Mouse (Mus musculus) bone marrow, adult 2 months (tissue): Measurements from ENCODE around the gene Dennd2a. TPM values are rescaled to one million over a fixed set of nuclear protein-coding genes. Genes with fewer than 3 reads are reported as not detected.
"Not testable (repeated sequence)": the region's sequence is repeated elsewhere in the genome, so short reads cannot be mapped to it uniquely, and the experiment has no call there.

Experiments used
- H3K27ac ChIP-seq: fragments of 200-500 bp; 2 replicates; pipeline ENCODE4 v1.5.1; 2012; ENCODE audit warnings: low read depth, mild to moderate bottlenecking, control low read depth, inconsistent platforms, low read length; ENCODE audit not compliant: control insufficient read depth, poor library complexity, insufficient read depth
- H3K4me1 ChIP-seq: fragments of 200-500 bp; 2 replicates; pipeline ENCODE4 v1.6.1; 2011; ENCODE audit warnings: low read length; ENCODE audit not compliant: control insufficient read depth, insufficient read depth
- H3K4me3 ChIP-seq: fragments of 200-500 bp; replicated peaks from 2 replicates; pipeline ENCODE3; 2011; ENCODE audit warnings: mild to moderate bottlenecking, low read depth, low read length, control low read depth; ENCODE audit not compliant: control insufficient read depth
- CTCF ChIP-seq: fragments of 200-500 bp; IDR thresholded peaks from 2 replicates; pipeline ENCODE4 v1.5.1; 2011; ENCODE audit warnings: low read length, control low read depth; ENCODE audit not compliant: control insufficient read depth, insufficient read depth
- POLR2A ChIP-seq: fragments of 200-500 bp; IDR thresholded peaks from 2 replicates; pipeline ENCODE4 v1.6.1; 2011; ENCODE audit warnings: low read depth, mild to moderate bottlenecking, control low read depth, low read length, borderline replicate concordance; ENCODE audit not compliant: control insufficient read depth
- WGBS: fragments of 180-500 bp; shearing (Covaris S2); methylation state at CpG from one replicate; pipeline ENCODE4 v1.1.7; 2018; 5-methylcytosine and 5-hydroxymethylcytosine counted together
- polyA plus RNA-seq: library from polyadenylated mRNA; stranded (reverse); fragments of >200 nt; gene quantifications from 2 replicates; pipeline ENCODE4 v1.2.4, GENCODE M21; 2011; ENCODE audit warnings: low replicate concordance; ENCODE audit not compliant: missing spikeins, insufficient read depth, insufficient read length

The Dennd2a gene
- polyA plus RNA-seq, 1 experiment: 1.3 TPM

DNA sequence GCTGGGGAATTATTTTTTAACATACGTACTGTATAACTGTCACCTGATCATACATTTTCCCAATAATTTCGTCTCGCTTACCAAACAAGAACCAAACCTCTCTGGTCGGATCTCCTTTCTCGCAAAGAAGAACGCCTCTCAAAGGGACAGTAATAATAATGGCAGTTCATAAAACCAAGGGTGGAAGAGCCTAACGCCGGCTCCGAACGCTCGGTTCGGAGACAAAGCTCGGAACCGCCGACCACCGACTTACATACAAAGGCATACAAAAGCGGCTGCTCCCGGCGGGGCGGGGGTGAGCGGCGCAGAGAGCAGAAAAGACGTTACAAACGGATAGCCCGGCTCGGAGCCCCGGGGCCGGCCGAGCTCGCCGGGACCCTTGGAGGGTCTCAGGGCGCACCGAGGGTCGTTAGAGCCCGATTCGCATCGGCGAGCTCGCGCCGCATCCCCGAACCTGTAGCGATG is 138.2 kb downstream of the Dennd2a start:
- Histone ChIP-seq H3K4me3 (peak overlapping the region; percentile 94), H3K27ac (peak overlapping the region; percentile 95), H3K4me1 (peaks cover 3% of the 10 kb centered on the region)
- WGBS: under 1% methylated on average over 43 of the region's 43 CpGs
- TF ChIP-seq CTCF: no peak

DNA sequence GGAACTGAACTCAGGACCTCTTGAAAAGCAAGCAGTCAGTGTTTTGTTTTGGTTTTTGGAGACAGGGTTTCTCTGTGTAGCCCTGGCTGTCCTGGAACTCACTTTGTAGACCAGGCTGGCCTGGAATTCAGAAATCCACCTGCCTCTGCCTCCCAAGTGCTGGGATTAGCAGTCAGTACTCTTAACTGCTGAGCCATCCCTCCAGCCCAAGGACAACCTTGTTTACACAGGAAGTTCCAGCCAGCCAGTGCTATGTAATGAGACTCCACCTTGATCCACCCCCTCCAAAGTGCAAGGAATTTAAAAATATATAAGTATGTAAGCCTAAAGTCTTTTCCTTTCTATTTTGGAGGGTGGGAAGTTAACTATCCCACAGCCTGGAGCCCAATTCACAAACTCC is 141.0 kb downstream of the Dennd2a start:
- not testable (repeated sequence) for H3K27ac ChIP-seq, H3K4me3 ChIP-seq, H3K4me1 ChIP-seq

GRCm38 (mm10) chr6:39415762-39416161 is 141.9 kb downstream of the Dennd2a start:
- no peak overlapping the region for H3K27ac ChIP-seq
- no peak overlapping the region for H3K4me3 ChIP-seq
- 53% methylated on average over 3 of the region's 5 CpGs for WGBS

DNA sequence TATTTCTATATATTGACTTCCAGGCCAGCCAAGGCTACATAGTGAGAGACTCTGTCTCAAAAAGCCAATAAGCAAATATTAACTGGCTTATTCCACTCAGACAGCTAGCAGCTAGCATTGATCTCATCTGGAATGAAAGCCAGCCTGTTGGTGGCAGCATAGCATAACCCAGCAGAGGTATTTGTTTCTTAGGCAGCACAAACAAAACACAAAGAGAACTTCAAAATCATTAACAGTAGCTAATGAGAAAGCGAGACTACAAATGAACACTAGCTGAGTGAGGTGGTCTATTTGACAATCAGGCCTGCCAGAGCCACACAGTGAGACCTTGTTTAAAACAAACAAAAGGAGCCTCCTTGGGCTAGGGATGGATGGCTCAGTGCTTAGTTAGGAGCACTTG is 143.6 kb downstream of the Dennd2a start:
- WGBS: 94% methylated on average over 1 of the region's 1 CpGs
- Histone ChIP-seq H3K27ac (no peak overlapping the region), H3K4me3 (no peak overlapping the region), H3K4me1 (peaks cover 2% of the 10 kb centered on the region)
- TF ChIP-seq POLR2A (no peak), CTCF (no peak)

More at GRCm38 (mm10) chr6:39415762-39416161, 141.9 kb downstream of the Dennd2a start:
- TF ChIP-seq POLR2A (no peak), CTCF (peak; percentile 78)
- peaks cover 2% of the 10 kb centered on the region for H3K4me1 ChIP-seq

Other genes with a start within 250 kb of the Dennd2a start
- gene Slc37a3, start 180.2 kb downstream of the Dennd2a start, polyA plus RNA-seq: 9.4 and 13.6 TPM in 2 replicates
- 2.3 and 2.9 TPM in 2 replicates for gene Rab19, start 176.7 kb downstream of the Dennd2a start, polyA plus RNA-seq
- 291 and 446 TPM in 2 replicates for gene Mkrn1, start 137.4 kb downstream of the Dennd2a start, polyA plus RNA-seq
- gene Adck2, start 16.0 kb upstream of the Dennd2a start, polyA plus RNA-seq: 8.9 and 15.2 TPM in 2 replicates
- not detected in 2 replicates for gene Gm42420, start 27.9 kb upstream of the Dennd2a start, polyA plus RNA-seq
- 34.0 and 66.7 TPM in 2 replicates for gene Ndufb2, start 34.7 kb upstream of the Dennd2a start, polyA plus RNA-seq
- 6.7 and 11.6 TPM in 2 replicates for gene Braf, start 167.6 kb upstream of the Dennd2a start, polyA plus RNA-seq